18 mouse cellular contexts compared by ENCODE assay signal in genomic region chr9:32656351-32656844, GRCm38 (mm10). TPM values are rescaled to one million over a fixed set of nuclear protein-coding genes. Genes with fewer than 3 reads are reported as not detected.
DNase-seq lines count a peak whose midpoint lies in the region; ATAC-seq and TF ChIP-seq lines count a peak whose summit lies in the region.
"Had no signal": no experiment of that assay in that cellular context is flagged by ENCODE, and none has a peak within 500 bp of the region (broad histone marks: within the 10 kb centered on the region; RNA-seq: fewer than 3 reads in every experiment).

No protein-coding gene starts in this region.

- DNase-seq in heart, adult 2 months: no peak
- DNase-seq in heart, postnatal 14 days: no peak
- DNase-seq in kidney, postnatal 0 days (ENCODE audit: low spot score): no peak
- no peak for DNase-seq in kidney, postnatal 25 days
- DNase-seq in lung, postnatal 0 days (ENCODE audit: low spot score): no peak
- no peak for DNase-seq in lung, adult 18-20 months
- no peak for DNase-seq in liver, postnatal 0 days
- DNase-seq in adrenal gland, adult 2 months: no peak
- DNase-seq: cerebellum, adult 11 months; cerebellum, postnatal 25 days; spleen, adult 18-20 months had no signal

- H3K27ac ChIP-seq in heart, adult 2 months: peak overlapping the region; percentile 87
- peak overlapping the region; percentile 84 for H3K27ac ChIP-seq in kidney, postnatal 0 days
- peak overlapping the region; percentile 64 for H3K27ac ChIP-seq in lung, postnatal 0 days (ENCODE audit: low read length)
- H3K27ac ChIP-seq in liver, postnatal 0 days (ENCODE audit: low read depth): peak overlapping the region; percentile 74
- H3K27ac ChIP-seq: embryonic facial prominence, embryonic 10.5 days; forebrain, embryonic 13.5 days; midbrain, embryonic 12.5 days; neural tube, embryonic 13.5 days had no signal

- no peaks in the 10 kb centered on the region for H3K9me3 ChIP-seq in kidney, postnatal 0 days (replicated peaks; ENCODE audit: low read length)
- H3K9me3 ChIP-seq in lung, postnatal 0 days (ENCODE audit: low read length): 0 out of 2 replicates have a peak, but pooled peaks cover 2% of the 10 kb centered on the region
- H3K9me3 ChIP-seq in liver, postnatal 0 days (ENCODE audit: low read length): no peaks in the 10 kb centered on the region
- H3K9me3 ChIP-seq: embryonic facial prominence, embryonic 10.5 days; forebrain, embryonic 13.5 days; midbrain, embryonic 12.5 days; neural tube, embryonic 13.5 days had no signal

- no peak overlapping the region for H3K4me3 ChIP-seq in heart, adult 2 months
- H3K4me3 ChIP-seq in kidney, postnatal 0 days (replicated peaks; ENCODE audit: low read depth, low read length): no peak overlapping the region
- no peak overlapping the region for H3K4me3 ChIP-seq in lung, postnatal 0 days (ENCODE audit: low read depth, low read length)
- H3K4me3 ChIP-seq in liver, postnatal 0 days (ENCODE audit: low read depth, low read length): no peak overlapping the region
- H3K4me3 ChIP-seq: embryonic facial prominence, embryonic 10.5 days; forebrain, embryonic 13.5 days; midbrain, embryonic 12.5 days; neural tube, embryonic 13.5 days had no signal

- no peak for ATAC-seq in kidney, postnatal 0 days (replicated peaks; ENCODE audit: low FRiP score, low read depth)
- ATAC-seq in lung, postnatal 0 days: no peak
- peak; percentile 21; the same call in 1 of the 2 replicates for ATAC-seq in liver, postnatal 0 days
- ATAC-seq: forebrain, embryonic 13.5 days; hindbrain, embryonic 16.5 days; intestine, postnatal 0 days had no signal

- peaks cover 21% of the 10 kb centered on the region for H3K36me3 ChIP-seq in heart, adult 2 months (ENCODE audit: control insufficient read depth, insufficient read depth, low read length)
- H3K36me3 ChIP-seq in kidney, postnatal 0 days (ENCODE audit: insufficient read depth, low read length): no peaks in the 10 kb centered on the region
- H3K36me3 ChIP-seq in lung, postnatal 0 days (ENCODE audit: insufficient read depth, low read length): no peaks in the 10 kb centered on the region
- no peaks in the 10 kb centered on the region for H3K36me3 ChIP-seq in liver, postnatal 0 days (replicated peaks; ENCODE audit: insufficient read depth, low read length)
- H3K36me3 ChIP-seq: embryonic facial prominence, embryonic 10.5 days; midbrain, embryonic 12.5 days; neural tube, embryonic 13.5 days had no signal

- no peak for TF ChIP-seq CTCF in heart, adult 2 months (IDR thresholded peaks at IDR 0.05)
- TF ChIP-seq CTCF in kidney, postnatal 0 days (IDR thresholded peaks at IDR 0.05; ENCODE audit: low read depth): no peak
- no peak for TF ChIP-seq CTCF in lung, postnatal 0 days (IDR thresholded peaks at IDR 0.05)
- TF ChIP-seq CTCF in liver, postnatal 0 days (IDR thresholded peaks at IDR 0.05; ENCODE audit: low read depth): no peak

- no peaks in the 10 kb centered on the region for H3K27me3 ChIP-seq in heart, adult 2 months (ENCODE audit: control insufficient read depth, insufficient read depth, low read length)
- no peaks in the 10 kb centered on the region for H3K27me3 ChIP-seq in kidney, postnatal 0 days (ENCODE audit: insufficient read depth, low read length)
- no peaks in the 10 kb centered on the region for H3K27me3 ChIP-seq in lung, postnatal 0 days (replicated peaks; ENCODE audit: insufficient read depth, low read length)
- no peaks in the 10 kb centered on the region for H3K27me3 ChIP-seq in liver, postnatal 0 days (ENCODE audit: insufficient read depth, low read length)
- H3K27me3 ChIP-seq: CH12.LX had no signal

- intact Hi-C loops in heart, adult 2 months (cut with DNase I): no loop called here
- intact Hi-C loops in heart, postnatal 14 days (cut with DNase I): no loop called here

- 31% methylated on average over 5 of the region's 5 CpGs for WGBS in heart, adult 2 months
- WGBS in kidney, postnatal 0 days: 65% methylated on average over 5 of the region's 5 CpGs
- 81% methylated on average over 5 of the region's 5 CpGs for WGBS in lung, postnatal 0 days
- WGBS in liver, postnatal 0 days (ENCODE audit: insufficient replicate concordance): 79% methylated on average over 5 of the region's 5 CpGs

- peaks cover 19% of the 10 kb centered on the region for H3K4me1 ChIP-seq in heart, adult 2 months (ENCODE audit: control insufficient read depth, insufficient read depth, low read length)
- no peaks in the 10 kb centered on the region for H3K4me1 ChIP-seq in kidney, postnatal 0 days (replicated peaks; ENCODE audit: insufficient read depth, low read length)
- H3K4me1 ChIP-seq in lung, postnatal 0 days (ENCODE audit: insufficient read depth, low read depth, low read length): no peaks in the 10 kb centered on the region; the same call in 1 of the 2 replicates
- peaks cover 15% of the 10 kb centered on the region for H3K4me1 ChIP-seq in liver, postnatal 0 days (ENCODE audit: insufficient read depth)
- H3K4me1 ChIP-seq: forebrain, embryonic 13.5 days; midbrain, embryonic 12.5 days; neural tube, embryonic 13.5 days had no signal

- H3K79me2 ChIP-seq in heart, adult 2 months (replicated peaks; ENCODE audit: control insufficient read depth, insufficient read depth, low read length): 0 out of 2 replicates have a peak, but pooled peaks cover 1% of the 10 kb centered on the region

- H3K4me2 ChIP-seq in kidney, postnatal 0 days (ENCODE audit: low read length): no peak overlapping the region
- H3K4me2 ChIP-seq in lung, postnatal 0 days (replicated peaks; ENCODE audit: low read depth, low read length): no peak overlapping the region
- H3K4me2 ChIP-seq in liver, postnatal 0 days (ENCODE audit: low read depth, low read length): no peak overlapping the region
- H3K4me2 ChIP-seq: forebrain, embryonic 13.5 days; midbrain, embryonic 12.5 days; neural tube, embryonic 13.5 days had no signal

- no peak overlapping the region for H3K9ac ChIP-seq in heart, adult 2 months (ENCODE audit: low read depth, low read length)
- H3K9ac ChIP-seq in kidney, postnatal 0 days (ENCODE audit: low read depth, low read length): no peak overlapping the region
- H3K9ac ChIP-seq in lung, postnatal 0 days (replicated peaks; ENCODE audit: low read depth): no peak overlapping the region
- H3K9ac ChIP-seq in liver, postnatal 0 days (replicated peaks): no peak overlapping the region
- H3K9ac ChIP-seq: forebrain, embryonic 13.5 days; midbrain, embryonic 12.5 days; neural tube, embryonic 13.5 days had no signal

- TF ChIP-seq POLR2A in heart, adult 2 months (IDR thresholded peaks at IDR 0.05; ENCODE audit: insufficient read depth, low read depth, low read length): peak; percentile 46; the same call in 1 of the 2 replicates

- 0 out of 2 replicates have a peak, but pooled peaks have one; percentile 25 for TF ChIP-seq EP300 in heart, adult 2 months (IDR thresholded peaks at IDR 0.05; ENCODE audit: insufficient read depth, low read depth, low read length)
- TF ChIP-seq EP300 in lung, postnatal 0 days (IDR thresholded peaks at IDR 0.05): no peak
- no peak for TF ChIP-seq EP300 in liver, postnatal 0 days (IDR thresholded peaks at IDR 0.05; ENCODE audit: low read depth)

RNA-seq across cellular contexts. Expression of gene Ets1, which starts 20.4 kb away (rescaled TPM):
- total RNA-seq in heart, adult 2 months (2021): 10 to 100 TPM; 40.7 to 48.7 TPM
- 22.6 and 39.6 TPM in 2 replicates for polyA plus RNA-seq in heart, adult 2 months (2012; rRNA removed)
- total RNA-seq in heart, postnatal 14 days (2021): 100 to 1,000 TPM in 1 of 2 experiments, 10 to 100 TPM in 1; 88.9 to 111 TPM
- polyA plus RNA-seq in kidney, postnatal 0 days (2015; fragmentation: Nextera tagmentation; extraction: Ambion mirVana): 48.1 and 50.2 TPM in 2 replicates
- 78.2 and 113 TPM in 2 replicates for polyA plus RNA-seq in lung, postnatal 0 days (2015; fragmentation: Nextera tagmentation; extraction: Ambion mirVana)
- polyA plus RNA-seq in liver, postnatal 0 days (2015; fragmentation: Nextera tagmentation; extraction: Ambion mirVana): 14.6 and 18.1 TPM in 2 replicates
- 10 to 100 TPM; 20.8 to 39.6 TPM for total RNA-seq in adrenal gland, adult 2 months (2021)
- polyA plus RNA-seq in adrenal gland, adult 2 months (2012; rRNA removed): 10.7 and 12.8 TPM in 2 replicates
